Mouse (Mus musculus) ES-Bruce4 (cell line): ENCODE results near the gene Hacd4. TPM values are rescaled to one million over a fixed set of nuclear protein-coding genes. Genes with fewer than 3 reads are reported as not detected.
A peak's percentile ranks its signal among the peaks of the same experiment; 100 is the strongest.

Source experiments
- H3K27ac ChIP-seq: 2 replicates; pipeline ENCODE4 v1.5.1; 2012; ENCODE audit warnings: low read length, inconsistent platforms; ENCODE audit not compliant: insufficient read depth
- H3K27me3 ChIP-seq: 2 replicates; pipeline ENCODE4 v1.6.1; 2012; ENCODE audit warnings: mild to moderate bottlenecking, low read length, inconsistent platforms; ENCODE audit not compliant: control insufficient read depth, poor library complexity, insufficient read depth, severe bottlenecking
- H3K36me3 ChIP-seq: 2 replicates; pipeline ENCODE4 v1.6.1; 2012; ENCODE audit warnings: inconsistent platforms, mild to moderate bottlenecking, low read length, moderate library complexity; ENCODE audit not compliant: control insufficient read depth, poor library complexity, insufficient read depth, severe bottlenecking
- H3K4me1 ChIP-seq: one replicate; pipeline ENCODE4 v1.8.1; 2011; ENCODE audit warnings: low read length; ENCODE audit not compliant: control insufficient read depth, insufficient read depth
- H3K4me3 ChIP-seq: 2 replicates; pipeline ENCODE4 v1.5.1; 2011; ENCODE audit warnings: low read depth, mild to moderate bottlenecking, low read length
- H3K9ac ChIP-seq: 2 replicates; pipeline ENCODE4 v1.6.1; 2012; ENCODE audit warnings: low read depth, mild to moderate bottlenecking, inconsistent platforms; ENCODE audit not compliant: poor library complexity, severe bottlenecking
- H3K9me3 ChIP-seq: replicated peaks from 2 replicates; pipeline ENCODE4 v1.6.1; 2012; ENCODE audit warnings: mild to moderate bottlenecking, low read length, inconsistent platforms; ENCODE audit not compliant: control insufficient read depth, poor library complexity, insufficient read depth, severe bottlenecking
- CTCF ChIP-seq: IDR thresholded peaks from one replicate; pipeline ENCODE4 v1.8.1; 2011; ENCODE audit warnings: low read depth, low read length
- EP300 ChIP-seq: IDR thresholded peaks from 2 replicates; pipeline ENCODE4 v1.6.1; 2011; ENCODE audit warnings: low read depth, low read length; ENCODE audit not compliant: insufficient read depth
- POLR2A ChIP-seq: IDR thresholded peaks from one replicate; pipeline ENCODE4 v1.8.1; 2011; ENCODE audit warnings: low read length; ENCODE audit not compliant: insufficient read depth
- polyA plus RNA-seq: library from polyadenylated mRNA; stranded (reverse); fragments of >200 nt; gene quantifications from 2 replicates; pipeline ENCODE4 v1.2.4, GENCODE M21; 2011; ENCODE audit warnings: low read depth; ENCODE audit not compliant: missing spikeins, insufficient read depth, insufficient read length

Gene Hacd4
- polyA plus RNA-seq, 1 experiment: 3.0 TPM

DNA sequence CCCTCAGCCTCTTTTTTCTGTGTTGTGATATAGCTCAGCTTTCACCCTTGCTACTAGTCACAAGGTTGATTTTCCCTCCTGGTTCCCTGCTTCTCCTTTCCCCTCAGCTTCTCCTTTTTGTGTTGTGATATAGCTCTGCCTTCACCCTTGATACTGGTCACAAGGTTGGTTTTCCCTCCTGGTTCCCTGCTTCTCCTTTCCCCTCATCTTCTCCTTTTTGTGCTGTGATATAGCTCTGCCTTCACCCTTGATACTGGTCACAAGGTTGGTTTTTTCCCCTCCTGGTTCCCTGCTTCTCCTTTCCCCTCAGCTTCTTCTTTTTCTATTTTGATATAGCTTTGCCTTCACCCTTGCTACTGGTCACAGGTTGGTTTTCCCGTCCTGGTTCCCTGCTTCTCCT, 48.7 kb downstream of the Hacd4 start:
- H3K27me3 ChIP-seq: no peaks in the 10 kb centered on the region
- no peaks in the 10 kb centered on the region for H3K9me3 ChIP-seq
- no peaks in the 10 kb centered on the region for H3K36me3 ChIP-seq
- TF ChIP-seq EP300 (no peak), POLR2A (no peak), CTCF (no peak)
- H3K27ac ChIP-seq: no peak overlapping the region
- H3K4me3 ChIP-seq: no peak overlapping the region
- no peak overlapping the region for H3K9ac ChIP-seq
- H3K4me1 ChIP-seq: no peaks in the 10 kb centered on the region

DNA sequence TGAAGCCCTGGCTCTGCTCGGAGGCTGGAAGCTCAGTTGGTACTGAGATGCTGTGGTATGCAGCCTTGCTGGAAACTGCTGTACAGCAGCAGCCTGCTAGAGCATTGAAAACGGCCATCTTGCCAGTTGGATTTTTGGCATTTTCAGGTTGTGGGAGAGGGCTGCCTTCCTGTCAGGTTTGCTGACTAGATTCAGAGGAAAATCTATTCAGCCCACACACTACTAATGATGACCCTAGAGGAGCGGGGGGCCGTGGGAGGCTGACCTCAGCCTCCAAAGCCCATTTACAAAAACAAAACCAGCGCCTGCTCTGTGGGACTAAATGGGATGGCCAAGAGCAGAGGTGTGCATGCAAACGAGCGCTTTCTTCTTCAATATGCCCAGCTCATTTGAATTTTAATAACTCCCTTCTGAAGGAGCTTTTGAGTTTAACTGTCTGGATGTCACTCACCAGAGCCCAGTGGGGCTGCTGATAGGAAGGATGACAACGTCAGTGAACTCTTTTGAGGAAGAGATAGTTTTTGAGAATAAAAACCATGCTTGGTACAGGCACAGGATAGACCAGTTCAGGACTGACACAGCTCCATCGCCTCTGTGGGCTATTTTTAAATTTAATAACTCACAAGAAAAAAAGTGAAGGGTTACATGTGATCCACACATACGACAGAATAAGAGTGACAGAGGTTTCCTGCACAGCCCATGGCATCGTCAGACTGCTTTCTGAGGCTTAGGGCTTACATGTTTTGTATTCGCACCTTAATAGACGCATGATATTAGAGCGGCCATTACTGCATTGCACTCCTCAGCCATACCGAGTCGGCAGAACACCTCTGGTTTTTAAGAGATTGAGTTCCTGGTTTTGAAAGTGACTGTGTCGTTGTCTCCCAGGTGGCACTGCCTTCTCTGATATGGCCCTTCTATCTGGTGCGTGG, 66.2 kb downstream of the Hacd4 start:
- no peaks in the 10 kb centered on the region for H3K4me1 ChIP-seq
- TF ChIP-seq CTCF (no peak), EP300 (no peak), POLR2A (no peak)
- H3K4me3 ChIP-seq: no peak overlapping the region
- H3K27ac ChIP-seq: no peak overlapping the region
- H3K9me3 ChIP-seq: no peaks in the 10 kb centered on the region
- H3K27me3 ChIP-seq: no peaks in the 10 kb centered on the region
- H3K36me3 ChIP-seq: no peaks in the 10 kb centered on the region
- H3K9ac ChIP-seq: no peak overlapping the region

DNA sequence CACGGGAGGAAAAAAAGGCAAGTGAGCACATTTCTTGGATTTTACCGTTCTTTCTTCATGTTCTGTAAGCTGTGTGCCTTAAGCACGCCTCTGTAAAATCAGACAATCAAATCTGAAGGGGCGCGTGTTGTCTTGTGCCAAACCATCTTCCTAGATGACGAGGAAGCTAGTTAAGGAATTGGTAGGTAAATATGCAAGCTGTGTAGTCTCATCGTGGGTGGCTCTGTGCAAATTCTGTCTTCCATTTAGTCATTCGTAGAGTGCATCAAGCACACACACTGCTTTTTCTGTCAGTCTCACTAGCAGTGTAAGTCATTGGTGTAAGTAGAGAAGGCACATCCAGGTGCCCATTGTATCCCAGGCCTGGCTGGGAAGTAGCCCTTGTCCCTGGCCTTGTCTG, 67.9 kb downstream of the Hacd4 start:
- no peaks in the 10 kb centered on the region for H3K36me3 ChIP-seq
- H3K4me3 ChIP-seq: no peak overlapping the region
- H3K9me3 ChIP-seq: no peaks in the 10 kb centered on the region
- H3K27ac ChIP-seq: no peak overlapping the region
- H3K4me1 ChIP-seq: no peaks in the 10 kb centered on the region
- TF ChIP-seq CTCF (no peak), EP300 (no peak), POLR2A (no peak)
- H3K9ac ChIP-seq: no peak overlapping the region
- H3K27me3 ChIP-seq: no peaks in the 10 kb centered on the region

DNA sequence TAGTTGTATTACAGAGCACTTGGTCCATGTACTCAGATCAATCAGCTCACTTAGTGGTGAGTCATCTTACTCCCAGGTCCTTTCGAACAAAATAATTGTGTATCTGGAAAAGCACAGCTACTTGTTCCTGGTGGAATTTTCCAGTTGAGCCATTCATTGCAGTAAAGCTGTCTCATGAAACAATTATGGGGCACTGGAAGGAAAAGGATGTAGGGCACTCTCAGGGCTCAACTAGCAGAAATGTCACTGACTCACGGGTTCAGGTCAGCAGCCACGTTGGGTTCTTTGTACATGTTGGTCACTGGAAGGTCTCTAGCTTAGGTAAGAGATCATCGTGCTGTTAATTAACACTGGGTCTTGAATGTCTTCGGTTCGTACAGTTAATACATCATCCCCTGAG, 68.8 kb downstream of the Hacd4 start:
- H3K27ac ChIP-seq: no peak overlapping the region
- no peaks in the 10 kb centered on the region for H3K27me3 ChIP-seq
- no peak overlapping the region for H3K4me3 ChIP-seq
- no peak for TF ChIP-seq CTCF
- no peak for TF ChIP-seq EP300
- no peak for TF ChIP-seq POLR2A
- H3K9me3 ChIP-seq: no peaks in the 10 kb centered on the region
- no peak overlapping the region for H3K9ac ChIP-seq
- no peaks in the 10 kb centered on the region for H3K36me3 ChIP-seq
- H3K4me1 ChIP-seq: no peaks in the 10 kb centered on the region

DNA sequence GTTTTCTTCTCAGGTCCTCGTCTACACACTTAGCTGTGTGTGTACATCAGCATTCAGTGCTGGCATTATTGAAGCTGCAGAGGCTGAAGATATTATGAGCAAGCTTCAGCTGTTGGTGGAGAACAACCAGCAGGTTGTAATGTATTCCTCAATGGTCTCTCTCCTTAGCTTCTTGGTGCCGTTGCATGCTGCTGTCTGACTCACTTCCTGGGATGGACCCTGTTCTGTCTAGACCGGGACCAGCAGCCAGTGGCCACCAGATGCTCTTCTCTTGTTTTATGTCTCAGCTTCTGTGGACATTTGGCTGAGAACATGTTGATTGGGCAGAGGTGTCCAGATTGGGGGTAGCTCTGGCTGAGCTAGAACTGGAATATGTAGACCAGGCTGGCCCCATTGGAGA, 81.3 kb downstream of the Hacd4 start:
- H3K9ac ChIP-seq: no peak overlapping the region
- no peak overlapping the region for H3K4me3 ChIP-seq
- no peaks in the 10 kb centered on the region for H3K36me3 ChIP-seq
- H3K27me3 ChIP-seq: no peaks in the 10 kb centered on the region
- TF ChIP-seq EP300 (no peak), POLR2A (no peak), CTCF (no peak)
- H3K9me3 ChIP-seq: no peaks in the 10 kb centered on the region
- no peak overlapping the region for H3K27ac ChIP-seq
- no peaks in the 10 kb centered on the region for H3K4me1 ChIP-seq

DNA sequence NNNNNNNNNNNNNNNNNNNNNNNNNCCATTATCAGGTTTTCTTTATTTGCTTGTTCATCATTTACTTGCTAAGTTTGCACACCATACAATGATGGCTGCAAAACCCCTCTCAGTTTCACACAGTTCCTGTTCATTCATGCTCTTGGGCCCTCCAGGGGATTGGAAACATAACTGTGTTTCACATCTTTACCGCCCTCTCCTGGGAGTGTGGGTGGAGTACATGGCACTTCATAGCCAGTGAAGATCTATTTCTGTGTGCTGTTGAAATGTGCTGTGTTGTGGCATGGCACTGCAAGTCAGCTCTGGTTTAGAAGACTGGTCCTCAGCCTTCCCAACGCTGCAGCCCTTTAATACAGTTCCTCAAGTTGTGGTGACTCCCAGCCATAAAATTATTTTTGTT, 82.1 kb downstream of the Hacd4 start:
- H3K4me3 ChIP-seq: no peak overlapping the region
- TF ChIP-seq EP300 (no peak), POLR2A (no peak), CTCF (no peak)
- H3K36me3 ChIP-seq: no peaks in the 10 kb centered on the region
- H3K27ac ChIP-seq: no peak overlapping the region
- H3K27me3 ChIP-seq: no peaks in the 10 kb centered on the region
- H3K4me1 ChIP-seq: no peaks in the 10 kb centered on the region
- no peak overlapping the region for H3K9ac ChIP-seq
- H3K9me3 ChIP-seq: no peaks in the 10 kb centered on the region

DNA sequence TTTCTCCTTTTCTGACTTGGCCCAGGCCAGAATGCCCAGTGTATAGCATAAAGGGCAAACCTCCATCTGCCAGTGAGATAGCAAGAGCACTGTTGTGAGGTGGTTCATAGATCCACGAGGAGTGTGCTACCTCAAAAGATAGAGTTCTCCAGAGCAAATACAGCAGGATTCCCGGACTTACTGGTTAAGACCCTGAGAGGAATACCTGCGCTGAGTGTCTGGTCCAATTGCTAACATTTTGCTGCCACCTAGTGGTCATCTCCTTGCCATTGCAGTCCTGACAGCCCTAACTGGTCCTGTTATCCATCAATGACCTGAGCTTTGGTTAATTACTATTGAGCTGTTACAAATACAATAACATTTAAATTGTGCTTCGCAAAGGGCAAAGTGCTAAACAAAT, 87.8 kb downstream of the Hacd4 start:
- Histone ChIP-seq H3K36me3 (no peaks in the 10 kb centered on the region), H3K9me3 (no peaks in the 10 kb centered on the region), H3K9ac (no peak overlapping the region), H3K4me1 (no peaks in the 10 kb centered on the region), H3K27ac (no peak overlapping the region), H3K4me3 (no peak overlapping the region), H3K27me3 (no peaks in the 10 kb centered on the region)
- TF ChIP-seq EP300 (no peak), CTCF (peak; percentile 62)

Other genes starting within 250 kb of the Hacd4 start
- gene Ifnb1, start 83.8 kb upstream of the Hacd4 start, polyA plus RNA-seq: not detected in 2 replicates
- gene Ifna15, start 119.3 kb upstream of the Hacd4 start, polyA plus RNA-seq: not detected in 2 replicates
- not detected in 2 replicates for gene Ifna14, start 132.9 kb upstream of the Hacd4 start, polyA plus RNA-seq
- not detected in 2 replicates for gene Ifna9, start 153.5 kb upstream of the Hacd4 start, polyA plus RNA-seq
- gene Ifna12, start 164.4 kb upstream of the Hacd4 start, polyA plus RNA-seq: not detected in 2 replicates
- not detected in 2 replicates for gene C87499, start 195.5 kb upstream of the Hacd4 start, polyA plus RNA-seq
- not detected in 2 replicates for gene Ifna13, start 205.5 kb upstream of the Hacd4 start, polyA plus RNA-seq
- gene Ifna16, start 238.0 kb upstream of the Hacd4 start, polyA plus RNA-seq: not detected in 2 replicates
- not detected in 2 replicates for gene Ifna2, start 245.0 kb upstream of the Hacd4 start, polyA plus RNA-seq